Mouse (Mus musculus): ENCODE results near the gene Tomm70a.

Tomm70a gene

DNA sequence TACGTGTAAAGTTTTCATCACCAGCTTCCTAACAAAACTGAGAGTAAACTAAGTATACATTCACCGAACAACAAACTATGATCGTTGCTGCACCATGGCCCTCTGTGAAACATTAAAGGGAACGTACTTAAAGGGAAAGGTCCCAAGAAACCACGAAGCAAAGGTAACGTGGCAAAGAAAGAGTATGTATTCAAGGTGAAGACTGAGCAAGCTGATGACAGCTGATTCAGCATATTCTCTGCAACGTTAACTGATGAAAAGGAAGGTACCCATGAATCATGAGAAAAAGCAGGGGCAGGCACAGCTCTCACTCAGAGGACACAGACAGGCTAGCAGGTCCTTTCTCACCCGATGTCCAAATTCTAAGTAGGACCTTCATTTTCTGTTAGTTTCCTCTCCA, 68.9 kb downstream of the Tomm70a start:
- DNase-seq (ENCODE audit: low read depth, low spot score) = no peak

DNA sequence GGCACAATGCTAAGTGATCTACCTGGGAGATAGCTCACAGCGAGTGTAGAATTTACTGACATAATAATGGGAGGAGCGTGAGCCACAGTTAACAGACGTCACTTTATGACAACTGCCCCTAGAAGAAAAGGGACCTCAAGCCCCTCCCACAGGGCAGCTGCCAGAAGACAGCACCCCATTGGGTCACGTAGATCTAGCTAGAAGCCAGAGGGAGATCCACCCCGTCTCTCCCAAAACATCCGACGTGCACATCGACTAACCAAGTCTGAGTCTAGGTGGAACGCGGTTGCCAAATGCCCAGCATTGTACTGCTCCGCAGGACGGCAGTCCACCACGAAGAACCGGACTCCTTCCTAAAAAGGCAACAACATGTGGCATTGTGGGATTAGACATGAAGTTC, 69.7 kb downstream of the Tomm70a start:
- DNase-seq (ENCODE audit: low read depth, low spot score) = no peak

DNA sequence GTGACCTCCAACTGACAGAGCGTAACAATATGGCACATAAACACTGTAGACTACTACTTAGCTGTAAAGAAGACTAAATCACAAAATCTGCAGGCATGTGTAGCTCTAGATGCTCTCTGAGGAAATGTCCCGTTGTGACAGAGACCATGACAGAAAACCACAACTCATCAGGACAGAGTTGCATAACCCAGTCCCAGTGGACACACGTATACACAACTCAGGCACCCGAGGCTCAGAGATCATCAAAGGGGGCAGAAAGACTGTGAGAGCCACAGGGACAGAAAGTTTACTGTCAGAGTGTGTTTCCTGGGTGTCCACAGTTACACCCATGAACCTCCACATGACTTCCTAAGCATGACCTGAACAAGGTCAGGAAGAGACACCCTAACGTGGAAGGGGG, 75.1 kb downstream of the Tomm70a start:
- no peak for DNase-seq (ENCODE audit: low read depth, low spot score)

DNA sequence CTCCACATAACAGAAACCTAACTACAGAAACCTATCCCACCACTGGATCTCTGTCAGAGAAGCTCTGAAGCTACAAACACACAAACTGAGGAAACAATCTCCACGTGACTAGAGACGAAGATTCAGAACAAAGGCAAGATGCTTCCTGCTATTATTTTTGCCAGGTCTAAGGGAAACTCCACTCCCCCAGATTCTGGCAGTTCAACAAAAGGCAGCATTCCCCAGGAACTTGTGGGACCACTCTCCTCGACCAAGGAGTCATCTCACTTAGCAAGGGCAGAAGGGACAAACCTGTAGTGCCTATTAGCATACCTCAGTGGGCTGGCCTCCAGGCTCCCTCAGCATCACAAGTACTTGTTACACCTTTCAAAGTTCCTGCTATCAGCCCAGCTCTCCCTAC, 75.8 kb downstream of the Tomm70a start:
- DNase-seq (ENCODE audit: low read depth, low spot score) = no peak

All from brain, adult 2 months (tissue).